Mouse (Mus musculus) gastrocnemius, adult 18-20 months (tissue): Measurements from ENCODE around the gene Atf5. TPM values are rescaled to one million over a fixed set of nuclear protein-coding genes. Genes with fewer than 3 reads are reported as not detected.

Experiments used
- DNase-seq: peaks from one replicate; pipeline ENCODE4 v3.0.0; 2021; ENCODE audit warnings: low spot score
- total RNA-seq, 2 experiments: library from RNA; stranded (reverse); gene quantifications; 2 replicates each; pipeline ENCODE4 v1.2.3; 2021

Gene Atf5
- total RNA-seq, 2 experiments from 2014 or later, result 62.4 to 99.0 TPM

DNA sequence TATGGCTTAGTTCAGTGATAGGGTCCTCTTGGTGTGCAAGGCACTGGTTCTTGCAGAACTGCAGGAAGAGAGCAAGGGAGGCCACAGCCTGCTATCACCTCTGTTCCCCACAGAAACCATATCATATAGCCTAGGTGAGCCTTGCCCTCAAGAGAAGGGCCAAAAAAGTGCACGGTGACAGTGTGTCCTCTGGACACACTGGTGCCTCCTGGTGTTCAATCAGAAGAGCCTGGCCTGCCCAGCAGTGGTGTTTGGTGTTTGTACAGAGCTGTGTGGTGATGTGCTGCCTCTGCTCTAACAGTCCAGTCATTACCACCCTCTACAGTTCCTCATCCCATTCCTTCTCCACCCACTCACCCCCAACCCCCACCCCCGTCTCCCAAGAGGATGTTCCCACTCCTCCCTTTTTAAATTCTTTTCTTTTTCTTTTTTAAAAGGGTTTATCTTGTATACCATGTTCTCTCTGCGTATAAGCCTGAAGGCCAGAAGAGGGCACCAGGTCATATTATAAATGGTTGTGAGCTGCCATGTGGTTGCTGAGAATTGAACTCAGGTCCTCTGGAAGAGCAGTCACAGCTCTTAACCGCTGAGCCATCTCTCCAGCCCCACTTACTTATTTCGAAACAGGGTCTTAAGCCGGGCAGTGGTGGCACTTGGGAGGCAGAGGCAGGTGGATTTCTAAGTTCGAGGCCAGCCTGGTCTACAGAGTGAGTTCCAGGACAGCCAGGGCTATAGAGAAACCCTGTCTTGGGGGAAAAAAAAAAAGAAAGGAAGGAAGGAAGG lies 5.4 kb upstream of the Atf5 start:
- DNase-seq, result no peak

DNA sequence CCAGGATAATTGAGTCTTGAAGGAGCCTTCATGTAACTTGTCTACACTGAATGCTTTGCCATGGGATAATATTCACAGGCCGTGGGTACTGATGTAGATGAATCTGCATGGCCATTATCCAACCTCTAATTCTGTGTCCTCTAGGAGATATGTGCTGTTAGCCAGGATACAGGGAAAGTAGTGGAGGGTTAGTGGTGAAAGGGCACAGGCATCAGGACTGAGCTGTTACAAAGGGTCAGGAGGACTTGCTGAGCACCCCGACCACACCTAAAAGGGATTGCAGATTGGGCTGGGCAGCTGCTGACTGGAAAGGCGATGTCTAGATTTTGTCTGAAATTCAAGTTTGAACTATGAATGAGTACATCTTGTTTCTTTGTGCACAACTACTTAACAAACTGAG lies 4.1 kb upstream of the Atf5 start:
- DNase-seq, result no peak

DNA sequence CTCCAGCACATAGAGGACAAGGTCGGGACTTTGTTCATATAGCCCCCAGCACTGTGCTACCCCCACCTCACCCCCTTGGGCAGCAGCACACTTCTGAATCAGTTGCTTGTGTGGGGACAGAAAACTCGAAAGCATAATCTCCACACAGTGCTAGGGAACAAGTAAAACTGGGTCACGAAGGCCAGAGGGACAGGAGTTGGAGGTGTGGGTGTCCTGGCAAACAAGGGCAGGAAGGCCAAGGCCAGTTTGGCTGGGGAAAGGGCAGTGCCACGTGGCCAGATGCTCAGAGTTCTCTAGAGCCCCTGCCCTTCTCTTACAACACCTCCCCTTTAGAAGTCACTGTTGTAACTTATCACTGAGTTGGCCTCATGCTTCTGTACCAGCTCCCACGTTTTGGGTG lies 3.4 kb upstream of the Atf5 start:
- DNase-seq, result no peak

DNA sequence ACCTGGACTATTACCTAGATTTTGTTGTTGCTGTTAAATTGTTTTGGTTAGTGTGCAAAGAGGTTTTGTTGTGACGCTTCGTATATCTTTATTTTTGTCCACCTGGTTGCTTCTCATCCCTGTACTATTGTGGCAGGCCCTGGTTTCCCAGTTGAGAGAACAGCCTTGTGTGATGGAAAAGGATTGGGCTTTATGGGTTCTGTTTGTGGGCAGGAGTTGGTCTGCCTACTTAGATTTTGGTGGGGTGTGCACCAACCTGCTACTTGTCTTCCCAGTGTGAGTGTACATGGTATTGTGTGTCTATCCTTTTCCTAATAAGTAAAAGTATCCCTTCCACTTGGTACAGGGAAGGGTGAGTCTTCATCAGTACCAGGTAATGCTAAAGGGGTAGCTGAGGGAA lies 2.9 kb upstream of the Atf5 start:
- no peak for DNase-seq

DNA sequence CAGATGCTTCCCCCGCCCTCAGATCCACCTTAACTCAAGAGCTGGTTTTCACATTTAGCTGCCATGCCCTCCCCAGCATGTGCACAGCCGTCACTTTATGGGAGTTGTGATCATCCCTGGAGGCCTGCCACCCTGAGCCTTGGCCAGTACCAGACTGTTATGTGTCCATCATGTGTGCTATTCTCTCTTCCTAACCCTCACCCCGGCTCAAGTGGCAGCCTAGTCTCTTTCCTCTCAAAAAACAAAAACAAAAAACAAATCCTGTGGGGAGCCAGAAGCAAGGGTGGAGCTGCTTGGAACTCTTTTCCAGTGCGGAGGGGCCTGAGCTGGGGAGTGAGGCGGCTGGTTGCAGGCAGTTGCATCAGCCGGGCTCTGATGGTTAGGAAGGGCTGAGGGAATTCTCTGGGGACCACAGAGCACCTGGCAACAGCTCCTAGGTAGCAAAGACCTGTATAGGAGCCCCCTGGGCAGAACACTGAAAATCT lies 2.3 kb upstream of the Atf5 start:
- DNase-seq, result peak; percentile 77

DNA sequence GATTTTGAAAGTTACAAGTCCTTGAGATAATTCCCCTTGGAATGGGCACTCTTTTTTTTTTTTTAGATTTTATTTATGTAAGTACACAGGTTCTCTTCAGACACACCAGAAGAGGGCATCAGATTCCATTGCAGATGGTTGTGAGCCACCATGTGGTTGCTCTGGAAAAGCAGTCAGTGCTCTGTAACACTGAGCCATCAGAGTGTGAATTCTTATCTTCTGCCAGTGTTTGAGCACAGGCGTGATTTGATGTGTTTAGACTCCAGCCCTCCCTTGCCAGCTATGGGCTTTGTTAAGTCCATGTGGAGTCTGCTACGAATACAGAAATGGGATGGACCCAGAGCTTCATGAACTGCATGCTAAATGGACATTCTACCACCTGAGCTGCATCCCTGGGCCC lies 1.7 kb upstream of the Atf5 start:
- no peak for DNase-seq

DNA sequence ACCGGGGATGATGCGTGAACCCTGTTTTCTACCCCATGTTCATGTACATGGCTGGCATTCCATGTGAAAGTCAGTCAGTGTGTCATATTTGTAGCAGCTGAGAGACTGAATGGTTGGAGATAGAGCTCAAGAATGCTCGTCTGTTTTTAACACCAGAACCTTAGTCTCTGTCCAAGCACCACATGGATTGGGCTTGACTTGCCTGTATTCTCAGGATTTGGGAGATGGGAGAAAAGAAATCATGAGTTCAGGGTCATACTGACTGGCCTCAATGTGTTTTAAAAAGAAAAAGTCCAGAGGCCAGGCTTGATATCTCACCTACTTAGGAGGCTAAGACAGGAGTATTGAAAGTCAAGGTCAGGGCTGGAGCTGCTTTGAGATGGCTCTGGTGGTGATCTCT lies 983 bp upstream of the Atf5 start:
- no peak for DNase-seq

DNA sequence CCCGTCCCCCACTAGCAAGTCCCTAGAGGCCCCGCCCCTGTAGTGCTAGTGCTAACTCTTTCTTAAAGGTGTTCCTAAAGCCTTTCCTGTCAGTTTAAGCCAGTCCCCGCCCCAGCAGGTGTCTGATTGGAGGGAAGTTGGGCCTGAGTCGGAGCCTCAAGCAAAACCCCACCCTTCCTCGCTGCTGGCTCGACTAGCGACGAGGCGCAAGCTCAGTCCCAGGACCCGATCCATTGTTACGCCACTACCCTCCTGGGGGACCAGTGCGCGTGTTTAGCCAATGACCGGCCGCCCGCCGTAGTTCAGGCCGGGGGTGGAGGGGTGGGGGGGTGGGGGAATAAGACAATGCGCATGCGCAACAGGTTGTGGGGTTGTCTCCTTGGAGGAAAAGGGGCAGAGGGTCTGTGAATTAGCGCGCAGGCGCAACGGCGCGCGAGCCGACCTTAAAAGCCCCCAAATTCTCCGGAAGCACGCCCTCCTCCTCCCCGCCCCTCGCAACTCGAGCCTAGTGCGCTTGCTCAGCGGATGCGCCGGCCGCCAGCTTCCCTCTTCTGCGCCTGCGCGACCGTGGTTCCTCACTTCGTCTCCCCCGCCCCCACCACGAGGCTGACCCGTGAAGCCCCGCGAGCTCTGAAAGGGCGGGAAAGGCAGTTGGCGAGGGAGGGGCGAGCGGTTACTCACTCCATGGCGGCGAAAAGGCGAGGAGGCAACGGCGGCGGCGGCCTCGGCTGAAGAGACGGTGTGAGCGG lies 563 bp downstream of the Atf5 start, which contains the start of the genes Nup62 and Il4i1:
Nup62 (plus strand) TSS at position 368 of the 749 bp plus-strand sequence.
Il4i1 (plus strand) TSS at position 667 of the 749 bp plus-strand sequence.
- peak; percentile 98 for DNase-seq

DNA sequence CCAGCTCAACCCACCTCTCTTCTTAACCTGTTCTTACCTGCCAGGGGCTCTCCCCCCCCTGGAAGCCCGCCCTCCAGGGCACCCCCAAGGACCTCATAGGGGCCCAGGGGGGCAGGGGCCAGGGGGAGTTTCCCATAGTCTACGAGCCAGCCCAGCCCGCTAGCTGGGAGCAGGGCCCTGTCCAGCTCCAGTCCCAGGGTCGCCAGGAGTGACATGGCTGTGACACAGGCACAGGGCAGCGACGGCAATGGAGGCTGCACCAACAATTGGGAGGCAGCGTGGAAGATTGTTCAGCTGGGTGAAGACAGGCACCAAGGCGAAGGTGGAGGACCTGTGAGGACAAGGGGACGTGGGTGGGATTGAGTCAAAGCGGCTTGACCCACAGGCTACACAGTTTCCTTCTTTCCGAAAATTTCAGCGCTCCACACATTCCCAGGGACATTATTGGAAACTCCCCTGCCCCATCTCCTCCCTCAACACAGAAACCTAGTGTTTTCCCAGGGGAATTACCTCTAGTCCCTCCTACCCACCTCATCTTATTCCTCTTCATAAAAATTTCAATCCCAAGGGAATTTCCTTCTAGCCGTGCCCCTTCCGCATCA lies 1.4 kb downstream of the Atf5 start:
- no peak for DNase-seq

DNA sequence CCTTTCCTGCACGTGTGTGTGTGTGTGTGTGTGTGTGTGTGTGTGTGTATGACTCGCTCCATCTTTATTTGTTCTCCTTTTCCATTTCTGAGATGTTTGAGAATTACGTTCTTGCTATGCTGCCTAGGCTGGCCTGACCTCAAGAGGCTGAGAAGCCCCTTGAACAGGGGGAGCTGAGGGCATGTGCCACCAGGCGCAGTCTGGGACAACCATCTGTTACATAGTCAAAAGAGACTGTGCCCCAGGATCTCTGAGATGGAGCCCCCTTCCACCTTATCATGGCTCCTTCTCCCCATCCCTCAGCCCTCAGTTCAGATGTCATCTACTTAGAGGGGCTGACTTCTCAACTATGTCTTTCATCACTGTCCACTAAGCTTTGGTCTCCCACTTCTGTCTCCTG lies 2.0 kb downstream of the Atf5 start:
- no peak for DNase-seq

DNA sequence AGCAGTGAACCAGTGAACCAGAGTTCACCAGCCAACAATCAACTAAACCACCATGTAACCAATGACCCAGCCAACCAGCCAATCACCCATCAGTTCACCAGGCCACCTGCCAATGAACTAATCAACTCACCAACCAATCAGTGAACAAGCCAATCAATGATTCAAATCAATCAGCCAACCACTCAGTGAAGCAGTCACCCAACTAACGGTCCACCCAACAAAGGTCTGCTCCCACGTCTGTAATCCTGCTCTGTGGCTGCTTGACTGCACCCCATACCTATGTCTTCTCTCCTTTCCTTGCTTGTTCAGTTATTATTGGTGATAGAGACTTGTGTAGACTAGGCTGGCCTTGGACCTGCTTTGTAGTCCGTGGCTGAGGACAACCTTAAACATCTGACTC lies 2.5 kb downstream of the Atf5 start:
- DNase-seq, result no peak

DNA sequence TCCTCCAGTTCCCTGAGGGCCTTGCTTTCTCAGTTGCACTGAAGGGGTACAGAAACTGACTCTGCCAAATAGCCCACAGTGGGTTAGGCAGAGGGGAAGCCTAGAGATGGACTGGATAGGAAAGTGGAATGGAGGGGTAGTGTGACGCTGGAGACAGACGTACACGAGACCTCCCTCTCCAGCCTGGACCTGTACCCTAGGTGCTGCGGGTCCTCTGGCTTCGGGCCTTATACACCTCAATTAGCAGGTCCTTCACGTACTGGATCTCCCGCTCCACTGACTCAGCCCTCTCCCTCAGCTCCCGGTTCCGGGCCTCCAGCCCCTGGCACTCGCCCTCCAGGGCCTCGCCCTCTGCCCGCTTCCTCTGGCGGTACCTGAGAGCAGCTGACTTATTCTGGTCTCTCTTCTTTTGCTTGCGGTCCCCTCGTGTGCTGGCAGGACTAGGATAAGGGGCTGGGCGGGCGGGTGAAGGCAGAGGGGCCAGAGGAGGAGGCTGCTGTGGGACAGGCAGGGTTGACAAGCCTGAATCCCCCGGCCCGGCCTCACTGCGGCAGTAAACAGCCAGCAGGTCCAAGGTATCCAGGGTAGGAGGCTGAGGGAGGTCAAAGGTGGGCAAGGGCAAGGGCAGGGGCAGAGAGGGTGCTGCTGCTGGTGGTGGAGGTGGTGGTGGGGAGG lies 3.7 kb downstream of the Atf5 start:
- DNase-seq, result no peak

DNA sequence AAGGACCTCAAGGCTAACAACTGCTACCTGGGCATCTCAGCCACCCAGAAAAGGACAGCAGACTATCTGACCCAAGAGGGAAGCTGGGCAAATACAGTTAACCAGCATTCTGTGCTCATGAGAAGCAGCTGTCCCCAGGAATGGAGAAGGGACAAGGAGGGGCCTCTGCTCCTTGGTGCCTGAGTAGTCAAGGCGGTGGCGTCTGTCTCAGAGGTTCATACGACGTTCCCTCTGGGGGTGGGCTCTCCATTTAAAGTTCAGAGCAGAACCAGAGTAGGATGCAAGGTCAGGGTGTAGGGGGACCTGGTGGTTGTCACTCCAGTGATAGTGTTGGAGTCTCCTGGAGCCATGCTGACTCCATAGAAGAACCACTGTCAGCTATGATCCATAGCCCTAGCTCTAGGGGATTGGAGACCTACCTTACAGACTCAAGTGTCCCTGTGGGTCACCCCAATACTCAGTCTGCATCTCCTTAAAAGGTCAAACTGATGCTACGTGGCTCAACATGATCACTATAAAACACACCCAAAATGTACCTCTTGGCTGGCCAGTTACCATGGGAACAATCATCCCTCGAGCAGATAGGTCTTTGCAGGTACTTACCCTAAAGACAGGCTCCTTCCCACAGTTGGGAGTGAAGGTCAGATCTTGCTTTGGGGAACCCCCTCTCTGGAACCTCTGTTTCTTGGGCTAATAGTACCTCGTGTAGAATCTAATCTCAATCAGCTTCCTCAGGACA lies 5.5 kb downstream of the Atf5 start:
- no peak for DNase-seq

DNA sequence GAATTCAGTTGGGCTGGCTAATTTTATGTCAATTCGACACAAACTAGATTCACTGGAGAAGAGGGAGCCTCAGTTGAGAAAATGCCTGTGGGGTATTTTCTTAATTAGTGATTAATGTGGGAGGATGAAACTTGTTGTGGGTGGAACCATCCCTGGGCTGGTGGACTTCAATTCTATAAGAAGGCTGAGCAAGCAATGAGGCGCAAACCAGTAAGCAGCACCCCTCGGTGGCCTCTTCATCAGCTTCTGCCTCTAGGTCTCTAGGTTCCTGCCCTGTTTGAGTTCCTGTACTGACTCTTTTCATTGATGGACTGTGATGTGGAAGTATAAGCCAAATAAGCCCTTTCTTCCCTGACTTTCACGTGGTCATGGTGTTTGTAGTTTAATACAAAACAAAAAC lies 6.1 kb downstream of the Atf5 start:
- DNase-seq, result no peak

DNA sequence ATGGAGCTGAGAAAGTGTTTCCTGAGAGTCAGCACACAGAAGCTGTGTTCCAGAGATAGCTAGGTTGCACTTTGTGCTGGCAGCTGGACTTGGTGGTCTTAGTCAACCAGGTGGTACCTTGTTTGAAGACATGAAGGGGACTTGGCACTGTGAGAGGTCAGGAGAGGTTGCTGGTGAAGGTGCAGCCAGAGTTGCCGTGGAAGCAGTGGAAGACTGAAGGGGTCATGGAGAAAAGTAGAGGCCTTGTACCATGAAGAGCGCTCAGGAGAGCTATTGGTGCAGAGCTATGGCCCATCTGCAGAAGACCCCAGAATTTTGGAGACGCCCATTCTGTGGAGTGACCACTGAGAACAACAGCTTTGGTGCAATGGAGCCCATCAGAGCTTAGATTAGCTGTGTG lies 7.0 kb downstream of the Atf5 start:
- DNase-seq, result no peak

DNA sequence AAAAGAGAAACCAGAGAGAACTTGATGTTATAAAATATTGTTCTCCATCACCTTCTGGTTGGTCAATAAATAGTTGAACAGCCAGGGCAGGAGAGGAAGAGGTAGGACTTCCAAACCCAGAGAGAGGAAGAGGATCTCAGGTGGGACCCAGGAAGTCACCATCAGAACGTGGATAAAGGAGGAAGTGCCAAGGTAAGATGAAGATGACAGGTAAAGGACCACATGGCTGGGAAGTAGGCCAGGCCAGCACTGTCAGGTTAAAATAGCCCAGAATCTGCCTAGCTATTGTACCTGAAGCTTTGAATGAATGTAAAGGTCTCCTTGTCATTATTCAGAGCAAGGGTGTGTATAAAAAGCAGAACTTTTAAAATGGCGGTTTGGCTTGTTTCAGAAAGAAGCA lies 7.5 kb downstream of the Atf5 start:
- DNase-seq, result no peak

DNA sequence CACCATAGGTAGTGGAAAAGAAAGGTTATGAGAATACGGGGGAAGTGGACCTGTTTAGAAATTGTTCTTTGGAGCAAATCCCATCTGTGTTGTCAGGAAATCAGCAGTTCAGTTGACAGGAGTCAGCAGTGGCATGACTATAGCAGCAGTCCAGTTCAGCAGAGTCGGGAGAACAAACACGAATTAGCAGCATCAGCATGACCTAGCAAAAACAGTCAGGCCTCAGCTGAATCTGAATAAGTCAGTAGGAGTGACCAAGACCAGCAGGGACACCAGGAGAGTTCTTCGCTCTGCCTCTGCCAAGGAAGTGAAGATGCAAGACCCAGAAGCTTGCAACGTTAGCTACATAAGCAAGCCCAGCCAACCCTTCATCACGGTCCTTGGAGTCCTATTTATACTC lies 23.7 kb downstream of the Atf5 start:
- DNase-seq, result no peak

DNA sequence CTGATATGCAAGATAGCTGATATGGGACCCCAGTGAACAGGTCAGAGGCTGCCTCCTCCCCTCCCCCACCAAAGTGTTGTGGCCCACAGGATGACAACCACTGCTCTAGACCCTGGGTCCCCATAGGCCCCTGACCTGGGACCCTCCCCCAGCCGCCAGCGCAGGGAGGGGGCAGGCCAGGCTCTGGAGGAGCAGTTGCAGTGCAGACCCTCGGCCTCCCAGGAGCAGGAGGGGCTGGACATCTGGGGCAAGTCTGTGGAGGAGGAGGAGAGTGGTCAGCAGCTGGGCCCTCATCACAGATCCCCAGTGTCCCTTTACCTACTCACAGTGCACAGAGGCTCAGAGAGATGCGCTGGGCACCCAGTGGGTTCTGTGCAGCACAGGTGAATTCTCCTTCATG lies 26.4 kb downstream of the Atf5 start:
- DNase-seq, result no peak

DNA sequence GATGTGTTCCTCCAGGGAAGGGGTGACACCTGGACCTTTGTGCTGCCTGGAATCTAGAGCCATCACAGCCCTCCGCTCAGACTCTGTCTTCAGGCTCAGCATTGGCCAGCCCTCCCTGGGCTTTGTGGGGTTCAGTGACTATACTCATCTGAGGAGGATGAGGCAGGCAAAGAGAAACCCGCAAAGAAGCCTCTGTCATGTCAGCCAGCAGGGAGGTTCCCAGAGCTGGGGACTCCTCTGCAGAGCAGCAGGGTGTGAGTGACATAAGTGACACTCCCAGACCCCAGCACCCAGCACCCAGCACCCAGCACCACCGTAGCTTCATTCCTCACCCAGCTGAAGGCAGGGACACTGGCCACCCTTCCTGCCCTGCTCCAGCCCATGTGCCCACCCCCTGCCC lies 26.9 kb downstream of the Atf5 start:
- no peak for DNase-seq

DNA sequence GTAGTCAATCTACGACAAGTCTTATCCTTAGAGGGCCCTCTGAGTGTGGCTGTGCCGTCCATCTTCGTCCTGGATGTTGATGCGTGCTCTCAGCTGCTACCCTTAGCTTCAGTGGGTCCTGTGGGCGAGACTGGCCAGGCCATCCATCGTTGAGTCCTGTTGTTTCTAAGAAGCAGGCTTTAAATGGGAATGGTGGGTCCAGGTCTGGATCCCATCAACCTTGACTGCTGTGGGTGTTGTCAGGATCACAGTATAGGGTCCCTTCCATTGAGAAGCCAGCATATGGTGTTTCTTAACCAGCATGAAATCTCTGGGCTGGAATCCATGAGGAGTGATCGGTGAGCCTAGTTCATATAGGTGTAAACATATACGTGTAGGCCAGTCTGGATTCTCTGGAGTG lies 36.4 kb downstream of the Atf5 start:
- DNase-seq, result no peak

DNA sequence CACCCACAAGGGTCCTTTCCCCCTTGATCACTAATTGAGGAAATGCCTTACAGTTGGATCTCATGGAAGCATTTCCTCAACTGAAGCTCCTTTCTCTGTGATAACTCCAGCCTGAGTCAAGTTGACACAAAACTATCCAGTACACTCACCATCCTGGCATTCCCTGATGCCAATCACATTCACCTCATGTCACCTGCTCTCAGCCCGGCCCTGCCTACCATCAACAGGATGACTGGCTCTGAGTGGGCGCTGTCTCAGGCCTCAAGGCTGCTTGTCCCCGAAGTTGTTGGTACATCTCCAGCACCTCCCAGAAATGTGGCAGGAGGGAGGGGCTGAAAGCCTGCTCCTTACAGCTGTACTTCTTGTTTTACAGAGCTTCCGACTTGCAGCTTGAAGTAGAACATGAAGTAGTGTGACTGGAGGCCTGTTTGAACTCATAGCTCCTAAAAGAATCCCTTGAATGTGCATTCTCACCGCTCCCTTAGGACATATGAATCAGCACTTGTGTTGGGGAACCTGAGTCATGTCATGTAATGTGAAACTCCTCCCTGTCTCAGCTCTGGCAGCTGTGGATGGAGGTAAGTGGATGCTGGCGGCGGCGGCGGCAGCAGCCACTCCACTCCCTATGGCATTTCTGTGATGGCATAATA lies 39.5 kb downstream of the Atf5 start:
- DNase-seq, result no peak
